Mouse (Mus musculus) pancreas, adult 10 weeks (tissue): ENCODE data around the gene Lbhd1. TPM values are rescaled to one million over a fixed set of nuclear protein-coding genes. Genes with fewer than 3 reads are reported as not detected.

Source experiments
- polyA plus RNA-seq: library from polyadenylated mRNA; stranded (reverse); fragments of 350-450 nt; fragmentation: Illumina TruSeq; extraction: RNeasy Lipid Tissue Mini Kit (QIAGEN cat#74804); gene quantifications from one replicate; pipeline ENCODE4 v1.2.3, GENCODE M21; 2015; ENCODE audit warnings: low read depth, low replicate concordance; ENCODE audit not compliant: insufficient read depth

Lbhd1 gene
- polyA plus RNA-seq, 1 experiment from 2014 or later = 7.5 TPM

Other genes with a start within 250 kb of the Lbhd1 start
- gene Chrm1, start 219.9 kb upstream of the Lbhd1 start, polyA plus RNA-seq = 0.18 TPM
- gene Slc3a2, start 160.4 kb upstream of the Lbhd1 start, polyA plus RNA-seq = 80.3 TPM
- gene Wdr74, start 147.9 kb upstream of the Lbhd1 start, polyA plus RNA-seq = 35.4 TPM
- gene 1700092M07Rik, start 143.0 kb upstream of the Lbhd1 start, polyA plus RNA-seq = not detected
- gene Stx5a, start 142.3 kb upstream of the Lbhd1 start, polyA plus RNA-seq = 67.2 TPM
- 127 TPM for gene Nxf1, start 126.7 kb upstream of the Lbhd1 start, polyA plus RNA-seq
- 32.1 TPM for gene Tmem223, start 112.7 kb upstream of the Lbhd1 start, polyA plus RNA-seq
- 17.0 TPM for gene Tmem179b, start 109.3 kb upstream of the Lbhd1 start, polyA plus RNA-seq
- gene Taf6l, start 97.3 kb upstream of the Lbhd1 start, polyA plus RNA-seq = 0.76 TPM
- gene Polr2g, start 85.2 kb upstream of the Lbhd1 start, polyA plus RNA-seq = 17.1 TPM
- not detected for gene Zbtb3, start 81.2 kb upstream of the Lbhd1 start, polyA plus RNA-seq
- gene Ttc9c, start 64.4 kb upstream of the Lbhd1 start, polyA plus RNA-seq = 4.5 TPM
- gene Hnrnpul2, start 63.7 kb upstream of the Lbhd1 start, polyA plus RNA-seq = 20.7 TPM
- not detected for gene AC129217.1, start 54.0 kb upstream of the Lbhd1 start, polyA plus RNA-seq
- 31.5 TPM for gene Bscl2, start 46.3 kb upstream of the Lbhd1 start, polyA plus RNA-seq
- gene Gng3, start 44.5 kb upstream of the Lbhd1 start, polyA plus RNA-seq = not detected
- gene Lrrn4cl, start 33.0 kb upstream of the Lbhd1 start, polyA plus RNA-seq = 4.9 TPM
- gene Ubxn1, start 12.2 kb upstream of the Lbhd1 start, polyA plus RNA-seq = 28.6 TPM
- 15.0 TPM for gene Uqcc3, start 2.8 kb upstream of the Lbhd1 start, polyA plus RNA-seq
- gene Gm49403, start 198 bp downstream of the Lbhd1 start, polyA plus RNA-seq = not detected
- gene 1810009A15Rik, start 5.1 kb downstream of the Lbhd1 start, polyA plus RNA-seq = 7.3 TPM
- gene Gm49416, start 5.2 kb downstream of the Lbhd1 start, polyA plus RNA-seq = not detected
- 4.9 TPM for gene Ints5, start 9.3 kb downstream of the Lbhd1 start, polyA plus RNA-seq
- gene Ganab, start 14.3 kb downstream of the Lbhd1 start, polyA plus RNA-seq = 50.2 TPM
- 18.1 TPM for gene B3gat3, start 36.6 kb downstream of the Lbhd1 start, polyA plus RNA-seq
- 0.74 TPM for gene Rom1, start 45.6 kb downstream of the Lbhd1 start, polyA plus RNA-seq
- gene Eml3, start 45.8 kb downstream of the Lbhd1 start, polyA plus RNA-seq = 11.7 TPM
- gene Mta2, start 58.1 kb downstream of the Lbhd1 start, polyA plus RNA-seq = 16.1 TPM
- 7.9 TPM for gene Tut1, start 70.1 kb downstream of the Lbhd1 start, polyA plus RNA-seq
- 169 TPM for gene Eef1g, start 83.3 kb downstream of the Lbhd1 start, polyA plus RNA-seq
- gene Ahnak, start 105.6 kb downstream of the Lbhd1 start, polyA plus RNA-seq = 32.2 TPM
- 28.0 TPM for gene Scgb1a1, start 204.2 kb downstream of the Lbhd1 start, polyA plus RNA-seq